Mouse (Mus musculus): ENCODE data around the gene Cdc25b.

GRCm38 (mm10) chr2:131234127-131234650 is 47.4 kb downstream of the Cdc25b start:
- TF ChIP-seq CTCF (conservative IDR thresholded peaks at IDR 0.05; ENCODE audit: low read length) (no peak), POU5F1 (IDR thresholded peaks at IDR 0.05; ENCODE audit: borderline replicate concordance, low read length) (no peak), NANOG (IDR thresholded peaks at IDR 0.05; ENCODE audit: borderline replicate concordance, low read length) (no peak)
